Mouse (Mus musculus): Measurements from ENCODE around the gene Fam171a2.
"Not testable (repeated sequence)": the region's sequence is repeated elsewhere in the genome, so short reads cannot be mapped to it uniquely, and the experiment has no call there.

Fam171a2 gene

DNA sequence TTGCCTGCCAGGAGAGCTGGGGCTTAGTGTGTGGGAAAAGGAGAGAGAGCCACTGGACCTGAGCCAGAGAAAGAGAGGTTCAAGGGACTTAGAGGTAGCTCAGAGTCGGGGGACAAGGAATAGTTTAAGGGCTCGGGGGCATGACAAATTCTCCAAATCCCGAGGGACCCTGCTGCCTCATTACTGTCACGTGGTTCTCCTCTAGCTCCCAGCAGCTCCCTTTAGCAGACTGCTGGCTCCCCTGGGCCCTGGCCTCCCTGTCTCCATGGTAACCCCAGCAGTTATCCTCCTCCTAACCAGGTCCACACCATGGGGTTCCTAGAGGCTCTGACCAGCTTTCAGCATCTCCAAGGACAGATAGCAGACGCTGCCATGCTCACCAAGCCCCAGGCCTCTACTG is 52.2 kb downstream of the Fam171a2 start:
- in situ Hi-C loops (cut with MseI, MboI) = no loop called here

DNA sequence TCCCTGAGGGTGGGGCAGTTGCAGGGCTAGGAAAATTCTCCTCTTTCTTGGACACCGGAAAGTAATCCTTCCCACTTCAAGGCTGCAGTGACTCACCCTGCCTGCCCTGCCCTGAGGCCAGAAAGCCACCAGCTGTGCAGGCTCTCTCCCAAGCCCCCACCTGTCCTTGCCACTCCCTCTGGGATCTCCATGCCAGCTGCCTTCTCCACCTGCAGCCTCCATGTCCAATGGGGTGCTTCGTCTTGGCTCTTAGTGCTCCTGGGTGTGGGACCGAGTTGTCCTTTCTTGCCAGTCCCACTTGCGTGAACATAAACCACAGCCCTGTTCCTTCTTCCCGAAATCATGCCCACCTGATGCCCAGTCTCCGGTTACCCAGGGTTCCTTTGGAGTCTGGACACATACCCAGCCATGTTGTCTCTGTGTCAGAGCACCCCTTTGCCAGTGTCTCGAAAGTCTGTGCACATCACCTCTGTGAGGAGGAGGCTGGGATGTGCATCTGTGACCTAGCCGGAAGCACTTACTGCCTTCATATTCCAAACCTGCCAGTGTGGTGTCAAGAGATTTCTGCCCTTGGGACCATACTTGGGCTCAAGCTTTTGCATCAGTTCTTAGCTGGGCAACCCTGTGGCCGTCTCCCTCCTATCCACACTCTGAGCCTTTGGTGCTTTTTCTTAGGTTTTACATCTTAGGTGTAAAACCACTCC is 52.9 kb downstream of the Fam171a2 start:
- in situ Hi-C loops (cut with MseI, MboI) = no loop called here

DNA sequence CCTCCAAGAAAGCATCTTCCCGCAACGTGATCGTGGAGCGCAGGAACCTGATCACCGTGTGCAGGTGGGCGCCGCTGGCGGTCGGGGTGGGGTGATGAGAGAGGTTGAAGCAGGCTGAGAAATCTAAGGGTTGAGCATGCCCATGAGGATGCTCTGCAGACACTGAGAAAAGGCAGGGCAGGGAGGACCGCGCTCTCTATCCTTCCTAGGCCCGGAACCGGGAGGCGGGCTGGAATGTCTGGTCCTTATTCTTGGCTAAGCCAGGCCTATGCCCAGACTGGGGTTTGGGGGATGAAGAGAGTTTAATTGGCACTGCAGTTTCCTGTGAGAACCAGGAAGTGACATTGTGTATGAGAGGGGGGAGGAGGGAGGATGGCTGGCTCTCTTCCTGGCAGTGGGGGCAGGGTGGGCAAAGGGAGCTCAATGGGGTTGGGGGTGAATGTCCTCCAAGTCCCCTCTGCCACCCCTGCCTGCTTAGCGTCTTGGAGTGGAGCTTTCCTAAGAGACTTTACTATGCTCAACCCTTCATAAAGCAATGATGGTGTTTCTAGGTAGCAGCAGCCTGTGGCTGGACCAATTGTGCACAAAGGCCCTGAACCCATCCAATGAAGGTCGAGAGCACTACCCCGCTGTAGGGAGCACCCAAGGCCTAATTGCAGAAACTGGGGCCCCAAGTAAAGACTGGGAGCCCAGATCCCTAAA is 53.6 kb downstream of the Fam171a2 start:
- in situ Hi-C loops (cut with MseI, MboI) = no loop called here

DNA sequence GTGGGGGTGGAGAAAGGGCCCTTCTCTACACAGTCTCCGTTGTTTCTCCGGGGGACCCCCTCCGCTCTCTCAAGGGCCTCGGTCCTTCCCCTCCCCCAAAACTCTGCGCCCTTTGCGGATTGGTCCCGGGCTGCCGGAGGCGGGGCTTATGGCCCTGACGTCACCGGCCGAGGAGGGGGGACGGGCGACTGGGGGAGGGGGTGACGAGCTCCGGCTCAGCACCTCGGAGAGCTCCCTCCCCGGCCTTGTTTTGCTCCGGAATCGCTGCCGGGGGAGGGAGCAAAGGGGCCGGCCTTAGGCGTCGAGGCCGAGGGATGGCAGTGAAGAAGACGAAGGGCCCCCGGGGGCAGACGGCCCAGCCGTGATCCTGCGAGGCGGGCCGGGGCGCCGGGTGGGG is 54.2 kb downstream of the Fam171a2 start, which contains the start of gene Rundc3a:
Gene Rundc3a, plus strand, starts transcription at position 166 of the 397 bp plus-strand sequence.
- in situ Hi-C loops (cut with MseI, MboI) = no loop called here

DNA sequence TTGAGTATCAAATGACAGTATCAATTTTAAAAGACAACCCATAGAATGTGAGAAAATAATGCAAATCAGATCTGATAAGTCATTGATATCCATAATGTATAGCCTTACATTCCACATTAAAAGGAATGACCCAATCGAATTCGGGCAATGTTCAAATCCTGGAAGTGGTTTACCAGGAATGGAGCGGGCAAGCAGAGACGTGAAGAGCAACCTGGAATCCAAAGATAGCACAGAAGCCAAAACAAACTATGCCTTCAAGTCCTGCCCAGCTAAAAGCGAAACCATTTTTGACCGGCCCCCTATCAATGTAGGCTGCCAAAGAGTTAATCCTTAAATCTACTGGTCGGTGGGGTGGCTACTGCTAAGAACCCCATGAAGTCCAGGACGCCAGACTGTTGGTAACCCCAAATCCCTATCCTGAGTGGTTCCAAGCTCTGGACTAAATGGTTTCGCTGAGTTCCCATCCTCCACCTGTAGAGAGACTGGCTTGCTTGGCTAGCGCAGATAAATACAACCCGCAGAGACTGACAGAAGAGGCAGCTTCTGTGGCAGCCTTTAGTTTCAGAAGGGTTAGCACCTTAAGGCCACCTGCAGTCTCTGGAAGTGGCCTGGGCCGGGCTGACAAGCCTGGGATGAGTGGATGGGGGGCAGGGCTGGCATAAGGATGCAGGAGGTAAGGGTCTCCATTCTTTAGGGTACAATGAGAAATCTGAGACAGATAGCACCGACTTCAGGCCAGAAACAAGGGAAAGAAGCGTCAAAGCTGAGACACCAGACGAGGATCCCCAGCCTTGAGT is 54.8 kb downstream of the Fam171a2 start:
- in situ Hi-C loops (cut with MseI, MboI) = no loop called here

DNA sequence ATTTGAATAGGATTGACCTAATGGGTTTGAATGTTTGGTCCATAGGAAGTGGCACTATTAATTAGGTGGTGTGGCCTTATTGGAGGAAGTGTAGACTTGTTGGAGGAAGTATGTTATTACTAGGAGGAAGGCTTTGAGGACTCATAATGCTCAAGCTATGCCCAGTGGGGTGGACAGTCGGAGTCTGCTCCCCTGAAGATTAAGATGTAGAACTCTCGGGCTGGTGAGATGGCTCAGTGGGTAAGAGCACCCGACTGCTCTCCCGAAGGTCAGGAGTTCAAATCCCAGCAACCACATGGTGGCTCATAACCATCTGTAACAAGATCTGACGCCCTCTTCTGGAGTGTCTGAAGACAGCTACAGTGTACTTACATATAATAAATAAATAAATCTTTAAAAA is 58.0 kb downstream of the Fam171a2 start:
- in situ Hi-C loops (cut with MseI, MboI) = not testable (repeated sequence)

Data from mouse trophoblast stem cell (cell line).